Mouse (Mus musculus) kidney, embryonic 16.5 days (tissue): ENCODE measurements at regions not wholly inside any gene's neighbourhood (a gene's known extent, or its start where the extent isn't known, plus 50 kb on each side); places are given as distances from the start of the nearest gene placed in this dataset.

ENCODE experiments used
- ATAC-seq: fragments of 200-750 bp; cut with Nextera tagmentation; 2 replicates; pipeline ENCODE4 v1.8.0; 2017; ENCODE audit warnings: moderate TSS enrichment; ENCODE audit not compliant: low FRiP score, low TSS enrichment
- H3K27ac ChIP-seq: fragments of 300-500 bp; sonication (generic); 2 replicates; pipeline ENCODE4 v1.5.1; 2014; ENCODE audit warnings: low read length
- H3K27me3 ChIP-seq: fragments of 300-500 bp; sonication (generic); 2 replicates; pipeline ENCODE4 v1.6.1; 2014; ENCODE audit warnings: low read length, control low read depth, mixed read lengths; ENCODE audit not compliant: insufficient read depth
- H3K36me3 ChIP-seq: fragments of 300-500 bp; sonication (generic); 2 replicates; pipeline ENCODE4 v1.6.1; 2014; ENCODE audit warnings: low read length, control low read depth, mixed read lengths; ENCODE audit not compliant: insufficient read depth
- H3K4me1 ChIP-seq: fragments of 300-500 bp; sonication (generic); 2 replicates; pipeline ENCODE4 v1.6.1; 2014; ENCODE audit warnings: low read length, control low read depth, mixed read lengths; ENCODE audit not compliant: insufficient read depth
- H3K4me2 ChIP-seq: fragments of 300-500 bp; sonication (generic); replicated peaks from 2 replicates; pipeline ENCODE4 v1.6.1; 2014; ENCODE audit warnings: low read depth, low read length
- H3K4me3 ChIP-seq: fragments of 300-500 bp; sonication (generic); 2 replicates; pipeline ENCODE4 v1.5.1; 2014; ENCODE audit warnings: mild to moderate bottlenecking, low read length
- H3K9ac ChIP-seq: fragments of 300-500 bp; sonication (generic); replicated peaks from 2 replicates; pipeline ENCODE4 v1.6.1; 2014; ENCODE audit warnings: low read length
- H3K9me3 ChIP-seq: fragments of 300-500 bp; sonication (generic); 2 replicates; pipeline ENCODE4 v1.6.1; 2016; ENCODE audit warnings: low read length, control low read depth
- WGBS: fragments of 180-500 bp; shearing (Covaris S2); extraction: QIAGEN DNeasy Blood & Tissue Kit; methylation state at CpG from one replicate; pipeline ENCODE4 v1.1.7; 2014; 5-methylcytosine and 5-hydroxymethylcytosine counted together

GRCm38 (mm10) chr14:76902962-76903757 lies 133.4 kb upstream of the Ccdc122 start:
- H3K4me2 ChIP-seq: no peak overlapping the region
- H3K36me3 ChIP-seq: no peaks in the 10 kb centered on the region
- peaks cover 12% of the 10 kb centered on the region for H3K4me1 ChIP-seq
- H3K9me3 ChIP-seq: no peaks in the 10 kb centered on the region
- H3K27ac ChIP-seq: no peak overlapping the region
- ATAC-seq: 0 out of 2 replicates have a peak, but pooled peaks have one; percentile 31
- H3K4me3 ChIP-seq: no peak overlapping the region
- no peaks in the 10 kb centered on the region for H3K27me3 ChIP-seq
- H3K9ac ChIP-seq: no peak overlapping the region
- 81% methylated on average over 1 of the region's 1 CpGs for WGBS

GRCm38 (mm10) chr14:76901490-76901889 lies 135.1 kb upstream of the Ccdc122 start:
- Histone ChIP-seq H3K27me3 (no peaks in the 10 kb centered on the region), H3K4me3 (no peak overlapping the region), H3K9ac (no peak overlapping the region), H3K36me3 (no peaks in the 10 kb centered on the region), H3K4me1 (peaks cover 8% of the 10 kb centered on the region; the same call in 1 of the 2 replicates), H3K4me2 (no peak overlapping the region), H3K9me3 (no peaks in the 10 kb centered on the region), H3K27ac (no peak overlapping the region)
- ATAC-seq: no peak
- WGBS: 95% methylated on average over 3 of the region's 3 CpGs

GRCm38 (mm10) chr14:76899331-76899730 lies 137.2 kb upstream of the Ccdc122 start:
- H3K9ac ChIP-seq: 0 out of 2 replicates have a peak overlapping the region, but pooled peaks have one; percentile 36
- no peak for ATAC-seq
- no peaks in the 10 kb centered on the region for H3K9me3 ChIP-seq
- H3K4me3 ChIP-seq: no peak overlapping the region
- no peaks in the 10 kb centered on the region for H3K36me3 ChIP-seq
- H3K27ac ChIP-seq: no peak overlapping the region
- peaks cover 8% of the 10 kb centered on the region; the same call in 1 of the 2 replicates for H3K4me1 ChIP-seq
- H3K4me2 ChIP-seq: no peak overlapping the region
- no peaks in the 10 kb centered on the region for H3K27me3 ChIP-seq
- 24% methylated on average over 3 of the region's 3 CpGs for WGBS

- WGBS: 62% methylated on average over 3 of the region's 3 CpGs
- H3K9me3 ChIP-seq: no peaks in the 10 kb centered on the region
- H3K27ac ChIP-seq: no peak overlapping the region
- peaks cover 13% of the 10 kb centered on the region for H3K4me1 ChIP-seq
- H3K36me3 ChIP-seq: no peaks in the 10 kb centered on the region
- H3K4me2 ChIP-seq: no peak overlapping the region
- no peak overlapping the region for H3K4me3 ChIP-seq
- no peak for ATAC-seq
- no peaks in the 10 kb centered on the region for H3K27me3 ChIP-seq
- H3K9ac ChIP-seq: no peak overlapping the region
Observed at GRCm38 (mm10) chr14:76887708-76888107, 148.9 kb upstream of the Ccdc122 start.

- no peak overlapping the region for H3K4me2 ChIP-seq
- no peak for ATAC-seq
- H3K4me3 ChIP-seq: no peak overlapping the region
- H3K9ac ChIP-seq: no peak overlapping the region
- peaks cover 18% of the 10 kb centered on the region for H3K4me1 ChIP-seq
- H3K9me3 ChIP-seq: no peaks in the 10 kb centered on the region
- 56% methylated on average over 3 of the region's 3 CpGs for WGBS
- no peaks in the 10 kb centered on the region for H3K36me3 ChIP-seq
- no peaks in the 10 kb centered on the region for H3K27me3 ChIP-seq
- no peak overlapping the region for H3K27ac ChIP-seq
Observed at GRCm38 (mm10) chr14:76887201-76887600, 149.4 kb upstream of the Ccdc122 start.

- H3K9me3 ChIP-seq: no peaks in the 10 kb centered on the region
- H3K4me3 ChIP-seq: no peak overlapping the region
- peak; percentile 70 for ATAC-seq
- H3K9ac ChIP-seq: peak overlapping the region; percentile 12; the same call in 1 of the 2 replicates
- no peaks in the 10 kb centered on the region for H3K27me3 ChIP-seq
- 30% methylated on average over 3 of the region's 3 CpGs for WGBS
- peaks cover 22% of the 10 kb centered on the region for H3K4me1 ChIP-seq
- 0 out of 2 replicates have a peak overlapping the region, but pooled peaks have one; percentile 3 for H3K4me2 ChIP-seq
- H3K27ac ChIP-seq: peak overlapping the region; percentile 86
- H3K36me3 ChIP-seq: no peaks in the 10 kb centered on the region
Observed at GRCm38 (mm10) chr14:76883231-76883651, 153.3 kb upstream of the Ccdc122 start.

GRCm38 (mm10) chr14:76882711-76883171 lies 153.8 kb upstream of the Ccdc122 start:
- H3K27ac ChIP-seq: peak overlapping the region; percentile 86
- H3K27me3 ChIP-seq: no peaks in the 10 kb centered on the region
- H3K4me3 ChIP-seq: no peak overlapping the region
- peak; percentile 96 for ATAC-seq
- no peaks in the 10 kb centered on the region for H3K36me3 ChIP-seq
- H3K4me2 ChIP-seq: 0 out of 2 replicates have a peak overlapping the region, but pooled peaks have one; percentile 3
- peaks cover 22% of the 10 kb centered on the region for H3K4me1 ChIP-seq
- no peaks in the 10 kb centered on the region for H3K9me3 ChIP-seq
- 8% methylated on average over 5 of the region's 5 CpGs for WGBS
- no peak overlapping the region for H3K9ac ChIP-seq

GRCm38 (mm10) chr14:76880851-76881250 lies 155.7 kb upstream of the Ccdc122 start:
- no peak overlapping the region for H3K27ac ChIP-seq
- ATAC-seq: no peak
- no peaks in the 10 kb centered on the region for H3K9me3 ChIP-seq
- peaks cover 35% of the 10 kb centered on the region for H3K4me1 ChIP-seq
- H3K4me2 ChIP-seq: no peak overlapping the region
- H3K4me3 ChIP-seq: no peak overlapping the region
- no peaks in the 10 kb centered on the region for H3K36me3 ChIP-seq
- H3K9ac ChIP-seq: no peak overlapping the region
- 79% methylated on average over 3 of the region's 3 CpGs for WGBS
- no peaks in the 10 kb centered on the region for H3K27me3 ChIP-seq

GRCm38 (mm10) chr14:76877306-76877705 lies 159.3 kb upstream of the Ccdc122 start:
- 42% methylated on average over 5 of the region's 5 CpGs for WGBS
- Histone ChIP-seq H3K4me2 (no peak overlapping the region), H3K36me3 (no peaks in the 10 kb centered on the region), H3K9ac (no peak overlapping the region), H3K27ac (no peak overlapping the region), H3K4me1 (peaks cover 44% of the 10 kb centered on the region), H3K4me3 (no peak overlapping the region), H3K27me3 (no peaks in the 10 kb centered on the region), H3K9me3 (no peaks in the 10 kb centered on the region)
- ATAC-seq: no peak

GRCm38 (mm10) chr14:76876015-76876414 lies 160.6 kb upstream of the Ccdc122 start:
- Histone ChIP-seq H3K36me3 (no peaks in the 10 kb centered on the region), H3K9me3 (no peaks in the 10 kb centered on the region), H3K27me3 (no peaks in the 10 kb centered on the region), H3K4me1 (peaks cover 39% of the 10 kb centered on the region), H3K9ac (no peak overlapping the region; the same call in 1 of the 2 replicates), H3K4me2 (no peak overlapping the region), H3K4me3 (no peak overlapping the region), H3K27ac (peak overlapping the region; percentile 91)
- no peak for ATAC-seq
- WGBS: 49% methylated on average over 7 of the region's 7 CpGs
